Mouse (Mus musculus): ENCODE data around the gene Paxbp1. TPM values are rescaled to one million over a fixed set of nuclear protein-coding genes. Genes with fewer than 3 reads are reported as not detected.
A peak's percentile ranks its signal among the peaks of the same experiment; 100 is the strongest.

Gene Paxbp1
- 155 and 168 TPM in 2 replicates for polyA plus RNA-seq (2012; rRNA removed)

DNA sequence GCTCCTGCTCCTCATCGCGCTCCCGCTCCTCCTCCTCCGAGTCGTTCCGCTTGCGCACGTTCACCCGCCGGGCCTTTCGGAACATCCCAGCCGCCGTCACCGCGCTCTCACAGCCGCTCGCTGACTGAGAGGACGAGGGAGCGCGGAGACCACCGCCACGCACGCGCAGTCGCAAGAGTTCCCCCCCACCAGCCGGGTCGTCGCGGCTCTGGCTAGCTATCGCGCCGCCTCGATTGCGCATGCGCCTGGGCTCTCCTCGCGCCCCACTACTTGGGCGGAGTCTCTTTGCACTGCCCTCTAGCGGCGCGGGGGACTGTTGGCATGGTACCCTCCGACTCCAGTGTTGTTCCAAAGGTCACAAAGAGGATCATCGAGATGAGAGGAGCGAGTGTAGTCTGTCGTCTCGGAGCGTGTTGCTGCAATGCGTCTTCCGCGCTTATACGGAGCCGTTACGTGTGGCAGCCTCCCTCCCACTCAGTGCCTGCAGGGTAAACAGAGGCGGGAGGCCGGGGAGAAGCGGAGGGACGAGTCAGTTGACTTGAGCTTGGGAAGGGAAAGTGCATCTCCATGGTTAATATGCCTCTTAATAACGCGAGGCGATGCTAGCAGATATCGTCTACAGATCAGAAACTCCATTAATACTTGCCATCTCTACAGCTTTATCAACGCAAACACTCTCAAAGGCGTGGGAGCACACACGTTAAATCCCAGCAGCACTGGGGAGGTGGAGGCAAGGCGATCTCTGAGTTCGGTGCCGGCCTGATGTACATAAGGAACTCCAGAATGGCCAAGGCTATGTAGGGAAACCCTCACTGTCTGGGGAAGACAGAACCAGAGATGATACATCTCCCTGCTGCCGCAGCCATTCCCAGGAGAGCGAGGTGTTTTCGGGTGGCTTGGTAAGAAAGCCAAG is at the start of gene Paxbp1:
Gene Paxbp1 (minus strand): TSS at position 274 of the 913 bp plus-strand sequence.
- WGBS = 1% methylated on average over 70 of the region's 70 CpGs
- TF ChIP-seq POLR2A (IDR thresholded peaks at IDR 0.05; ENCODE audit: borderline replicate concordance, insufficient read depth, low read length) = peak; percentile 94
- peak; percentile 89 for TF ChIP-seq CTCF (IDR thresholded peaks at IDR 0.05; ENCODE audit: borderline replicate concordance, insufficient read depth, low read depth, low read length)
- H3K27ac ChIP-seq (ENCODE audit: insufficient read depth, low read length) = peak within 1 kb of the TSS; percentile 77
- peak within 1 kb of the TSS; percentile 81 for H3K4me3 ChIP-seq (replicated peaks; ENCODE audit: insufficient read depth, low read depth, low read length)
- peak; percentile 99 to 100 for DNase-seq
- no peaks in the 10 kb centered on the region for H3K27me3 ChIP-seq (ENCODE audit: control insufficient read depth, insufficient read depth, low read length)
- H3K4me1 ChIP-seq (ENCODE audit: control insufficient read depth, insufficient read depth, low read length) = no peaks in the 10 kb centered on the region

DNA sequence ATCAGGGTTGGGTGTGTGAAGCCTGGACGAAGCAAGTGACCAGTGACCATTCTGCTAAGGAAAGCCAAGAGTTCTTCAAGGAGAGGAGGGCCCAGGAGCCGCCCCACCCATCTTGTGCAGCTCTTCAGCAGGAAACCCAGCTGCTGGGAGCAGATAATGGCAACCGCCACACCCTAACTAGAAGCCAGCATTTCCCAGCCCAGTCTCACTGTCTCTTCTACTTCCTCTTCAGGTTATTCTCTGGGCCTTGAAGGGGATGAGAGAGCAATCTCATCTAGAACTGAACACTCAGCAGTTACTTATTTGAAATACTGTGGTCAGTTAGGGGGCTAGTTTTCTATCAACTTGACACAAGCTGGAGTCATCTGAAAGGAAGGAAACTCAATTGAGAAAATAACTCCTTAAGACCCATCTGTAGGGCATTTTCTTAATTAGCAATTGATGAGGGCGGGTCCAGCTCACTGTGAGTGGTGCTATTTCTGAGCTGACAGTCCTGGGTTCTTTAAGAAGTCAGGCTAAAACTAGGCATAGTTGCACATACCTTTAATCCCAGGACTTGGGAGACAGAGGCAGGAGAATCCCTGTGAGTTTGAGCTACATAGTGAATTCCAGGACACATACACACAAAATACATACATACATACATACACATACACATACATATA is 42.4 kb upstream of the Paxbp1 start:
- H3K4me1 ChIP-seq (ENCODE audit: control insufficient read depth, insufficient read depth, low read length) = peaks cover 9% of the 10 kb centered on the region
- H3K4me3 ChIP-seq (replicated peaks; ENCODE audit: insufficient read depth, low read depth, low read length) = no peak overlapping the region
- H3K27ac ChIP-seq (ENCODE audit: insufficient read depth, low read length) = no peak overlapping the region
- TF ChIP-seq CTCF (IDR thresholded peaks at IDR 0.05; ENCODE audit: borderline replicate concordance, insufficient read depth, low read depth, low read length) (no peak), POLR2A (IDR thresholded peaks at IDR 0.05; ENCODE audit: borderline replicate concordance, insufficient read depth, low read length) (no peak)
- WGBS = 92% methylated on average over 4 of the region's 4 CpGs
- no peak for DNase-seq
- no peaks in the 10 kb centered on the region for H3K27me3 ChIP-seq (ENCODE audit: control insufficient read depth, insufficient read depth, low read length)

DNA sequence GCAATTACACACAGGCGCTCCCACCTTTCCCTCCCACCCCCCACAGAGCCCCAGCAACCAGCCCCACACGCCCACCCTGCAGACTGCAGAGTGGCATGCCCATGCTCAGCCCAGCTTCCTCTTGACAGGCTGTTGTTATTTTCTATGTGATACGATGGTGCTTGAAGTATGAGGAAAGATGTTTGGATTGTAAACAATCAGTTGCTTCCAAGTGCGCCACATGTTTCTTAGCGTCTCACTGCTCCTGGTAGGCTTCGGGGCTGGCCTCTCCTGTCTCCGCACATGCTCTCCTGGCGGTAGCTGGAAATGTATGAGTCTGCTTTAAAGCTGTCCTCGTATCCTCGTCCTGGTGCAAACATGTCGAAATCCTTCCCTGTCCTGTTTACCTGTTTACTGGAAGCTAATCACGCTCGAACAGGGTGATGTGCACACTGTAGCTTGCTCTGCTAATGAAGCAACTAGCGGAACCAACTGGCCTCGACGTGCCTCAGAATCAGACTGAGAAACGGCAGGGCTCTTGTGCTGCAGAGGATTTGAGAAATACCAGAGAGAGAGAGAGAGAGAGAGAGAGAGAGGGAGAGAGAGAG is 41.0 kb upstream of the Paxbp1 start:
- TF ChIP-seq POLR2A (IDR thresholded peaks at IDR 0.05; ENCODE audit: borderline replicate concordance, insufficient read depth, low read length) (no peak), CTCF (IDR thresholded peaks at IDR 0.05; ENCODE audit: borderline replicate concordance, insufficient read depth, low read depth, low read length) (no peak)
- Histone ChIP-seq H3K27ac (ENCODE audit: insufficient read depth, low read length) (no peak overlapping the region), H3K27me3 (ENCODE audit: control insufficient read depth, insufficient read depth, low read length) (no peaks in the 10 kb centered on the region), H3K4me3 (replicated peaks; ENCODE audit: insufficient read depth, low read depth, low read length) (peak overlapping the region; percentile 8), H3K4me1 (ENCODE audit: control insufficient read depth, insufficient read depth, low read length) (peaks cover 9% of the 10 kb centered on the region)
- WGBS = 16% methylated on average over 17 of the region's 17 CpGs
- no peak for DNase-seq

DNA sequence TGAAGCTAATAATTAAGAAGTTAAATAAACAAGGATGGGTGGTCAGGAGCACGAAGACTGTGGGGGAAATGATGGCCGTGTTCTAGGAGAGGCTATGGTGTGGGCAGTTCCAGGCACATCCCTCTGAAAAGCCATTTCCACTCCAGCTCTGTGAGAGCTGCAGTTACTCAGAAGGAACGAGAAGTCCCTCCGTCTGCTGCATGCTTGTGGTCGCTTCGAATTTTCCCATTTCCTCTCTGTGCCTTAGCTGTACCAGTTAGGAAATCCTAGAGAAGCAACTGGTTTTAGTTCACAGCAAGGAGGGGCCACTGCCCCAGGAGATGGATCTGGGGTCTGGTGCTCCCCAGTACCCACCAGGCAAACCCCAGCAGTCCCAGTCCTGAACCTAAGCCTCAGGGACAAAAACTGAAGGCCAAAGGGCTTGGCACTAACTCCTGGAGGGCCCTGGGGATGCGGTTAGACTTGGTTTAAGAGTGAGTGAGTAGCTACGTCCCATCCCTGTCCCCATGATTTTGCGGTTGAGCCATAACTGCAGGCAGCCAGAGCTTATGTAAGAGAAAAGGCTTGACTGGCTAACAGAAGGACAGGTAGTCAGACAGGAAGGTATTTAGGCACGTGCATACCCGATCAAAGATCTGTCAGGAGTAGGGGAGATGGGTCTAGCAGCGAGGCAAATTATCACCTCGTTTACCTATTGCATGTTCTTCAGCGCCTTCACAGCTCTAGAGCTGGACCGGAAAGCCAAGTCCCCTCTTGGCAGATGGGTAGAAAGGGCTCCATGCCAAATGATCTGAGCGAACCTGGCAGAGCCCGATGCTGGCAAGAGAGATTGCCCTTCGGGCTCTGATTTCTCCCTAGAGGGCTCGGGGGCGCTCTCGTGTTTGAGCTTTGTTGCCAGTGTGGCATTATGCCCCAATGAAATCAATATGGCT is 40.2 kb upstream of the Paxbp1 start:
- Histone ChIP-seq H3K4me3 (replicated peaks; ENCODE audit: insufficient read depth, low read depth, low read length) (no peak overlapping the region), H3K4me1 (ENCODE audit: control insufficient read depth, insufficient read depth, low read length) (peaks cover 9% of the 10 kb centered on the region), H3K27ac (ENCODE audit: insufficient read depth, low read length) (no peak overlapping the region), H3K27me3 (ENCODE audit: control insufficient read depth, insufficient read depth, low read length) (no peaks in the 10 kb centered on the region)
- WGBS = 29% methylated on average over 21 of the region's 21 CpGs
- TF ChIP-seq POLR2A (IDR thresholded peaks at IDR 0.05; ENCODE audit: borderline replicate concordance, insufficient read depth, low read length) = no peak
- TF ChIP-seq CTCF (IDR thresholded peaks at IDR 0.05; ENCODE audit: borderline replicate concordance, insufficient read depth, low read depth, low read length) = no peak
- peak; percentile 88 to 91 for DNase-seq

DNA sequence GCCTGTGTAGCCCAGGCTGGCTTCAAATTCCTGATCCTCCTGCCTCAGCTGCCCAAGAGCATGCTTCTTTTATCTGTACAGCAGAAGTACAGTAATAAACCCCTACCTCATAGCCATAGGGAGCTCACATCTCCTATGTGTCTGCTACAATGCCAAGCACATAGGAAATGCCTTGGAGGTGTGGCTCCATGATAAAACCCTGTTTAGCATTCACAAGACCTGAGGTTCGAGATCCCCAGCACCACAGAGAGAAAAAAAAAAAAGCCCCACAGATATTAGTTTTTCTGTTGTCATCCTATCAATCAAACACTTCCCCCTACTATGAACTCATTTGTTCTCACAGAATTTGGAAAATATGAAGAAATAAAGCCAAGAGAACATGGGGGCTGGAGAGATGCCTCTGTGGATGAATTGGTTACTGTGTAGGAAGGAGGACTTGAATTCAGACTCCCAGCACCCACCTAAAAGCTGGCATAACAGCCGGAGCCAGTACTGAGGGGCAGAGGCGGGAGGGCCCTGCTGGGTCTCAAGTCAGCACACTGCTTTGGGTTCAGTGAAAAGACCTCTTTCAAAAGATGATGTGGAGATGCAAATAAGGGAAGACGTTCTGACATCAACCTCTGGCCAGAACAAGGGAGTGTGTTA is 38.8 kb upstream of the Paxbp1 start:
- Histone ChIP-seq H3K27me3 (ENCODE audit: control insufficient read depth, insufficient read depth, low read length) (no peaks in the 10 kb centered on the region), H3K4me1 (ENCODE audit: control insufficient read depth, insufficient read depth, low read length) (peaks cover 9% of the 10 kb centered on the region), H3K4me3 (replicated peaks; ENCODE audit: insufficient read depth, low read depth, low read length) (no peak overlapping the region), H3K27ac (ENCODE audit: insufficient read depth, low read length) (no peak overlapping the region)
- no peak for TF ChIP-seq CTCF (IDR thresholded peaks at IDR 0.05; ENCODE audit: borderline replicate concordance, insufficient read depth, low read depth, low read length)
- whole genome bisulfite sequencing = 78% methylated on average over 4 of the region's 4 CpGs
- DNase-seq = no peak

DNA sequence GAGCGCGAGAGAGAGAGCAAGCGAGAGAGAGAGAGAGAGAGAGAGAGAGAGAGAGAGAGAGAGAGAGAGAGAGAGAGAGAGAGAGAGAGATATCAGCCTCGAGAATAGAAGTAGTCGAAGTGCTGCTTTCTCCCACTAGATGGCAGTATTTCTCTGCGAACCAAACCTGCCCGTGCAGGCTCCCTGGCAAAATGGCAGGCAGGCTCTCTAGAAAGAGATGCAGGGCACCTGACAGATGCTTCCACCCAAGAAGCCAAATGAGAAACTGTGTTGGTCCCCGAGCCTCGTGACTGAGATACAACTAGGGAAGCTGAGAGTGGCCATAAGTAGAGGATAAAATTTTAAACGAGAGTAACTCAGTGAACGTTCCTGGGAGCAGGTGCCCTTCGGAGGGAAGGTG is 37.2 kb upstream of the Paxbp1 start:
- peak; percentile 69 to 80 for DNase-seq
- no peaks in the 10 kb centered on the region for H3K27me3 ChIP-seq (ENCODE audit: control insufficient read depth, insufficient read depth, low read length)
- WGBS = 14% methylated on average over 11 of the region's 12 CpGs

More for the DNA sequence above, 37.2 kb upstream of the Paxbp1 start:
- H3K27ac ChIP-seq (ENCODE audit: insufficient read depth, low read length) = no peak overlapping the region
- no peak overlapping the region for H3K4me3 ChIP-seq (replicated peaks; ENCODE audit: insufficient read depth, low read depth, low read length)
- peaks cover 9% of the 10 kb centered on the region for H3K4me1 ChIP-seq (ENCODE audit: control insufficient read depth, insufficient read depth, low read length)
- peak; percentile 87 for TF ChIP-seq CTCF (IDR thresholded peaks at IDR 0.05; ENCODE audit: borderline replicate concordance, insufficient read depth, low read depth, low read length)
- no peak for TF ChIP-seq POLR2A (IDR thresholded peaks at IDR 0.05; ENCODE audit: borderline replicate concordance, insufficient read depth, low read length)

All from cerebellum, adult 2 months (tissue).